Mouse (Mus musculus): ENCODE measurements around the gene Cabp4.

The Cabp4 gene

GRCm38 (mm10) chr19:4143759-4144268, at the start of gene Cabp4:
Cabp4 (minus strand) TSS chr19:4144033.
- Histone ChIP-seq H3K27me3 (ENCODE audit: insufficient read depth, low read length) (peaks cover 19% of the 10 kb centered on the region), H3K4me3 (replicated peaks; ENCODE audit: low read length) (no peak within 1 kb of the TSS), H3K9me3 (ENCODE audit: low read length) (no peaks in the 10 kb centered on the region), H3K36me3 (ENCODE audit: insufficient read depth, low read length) (no peaks in the 10 kb centered on the region), H3K4me1 (replicated peaks; ENCODE audit: low read depth, low read length) (peaks cover 70% of the 10 kb centered on the region)
- no peak for TF ChIP-seq NANOG (IDR thresholded peaks at IDR 0.05; ENCODE audit: borderline replicate concordance, low read length)
- TF ChIP-seq CTCF (conservative IDR thresholded peaks at IDR 0.05; ENCODE audit: low read length), result no peak
- no peak for TF ChIP-seq POU5F1 (IDR thresholded peaks at IDR 0.05; ENCODE audit: borderline replicate concordance, low read length)

- TF ChIP-seq POU5F1 (IDR thresholded peaks at IDR 0.05; ENCODE audit: borderline replicate concordance, low read length) (no peak), CTCF (conservative IDR thresholded peaks at IDR 0.05; ENCODE audit: low read length) (no peak), NANOG (IDR thresholded peaks at IDR 0.05; ENCODE audit: borderline replicate concordance, low read length) (no peak)
- Histone ChIP-seq H3K27me3 (ENCODE audit: insufficient read depth, low read length) (no peaks in the 10 kb centered on the region), H3K36me3 (ENCODE audit: insufficient read depth, low read length) (peaks cover 54% of the 10 kb centered on the region), H3K9me3 (ENCODE audit: low read length) (no peaks in the 10 kb centered on the region), H3K4me1 (replicated peaks; ENCODE audit: low read depth, low read length) (peaks cover 89% of the 10 kb centered on the region), H3K4me3 (replicated peaks; ENCODE audit: low read length) (peak overlapping the region; percentile 98)
Measured at GRCm38 (mm10) chr19:4193129-4193528, 49.3 kb upstream of the Cabp4 start.

DNA sequence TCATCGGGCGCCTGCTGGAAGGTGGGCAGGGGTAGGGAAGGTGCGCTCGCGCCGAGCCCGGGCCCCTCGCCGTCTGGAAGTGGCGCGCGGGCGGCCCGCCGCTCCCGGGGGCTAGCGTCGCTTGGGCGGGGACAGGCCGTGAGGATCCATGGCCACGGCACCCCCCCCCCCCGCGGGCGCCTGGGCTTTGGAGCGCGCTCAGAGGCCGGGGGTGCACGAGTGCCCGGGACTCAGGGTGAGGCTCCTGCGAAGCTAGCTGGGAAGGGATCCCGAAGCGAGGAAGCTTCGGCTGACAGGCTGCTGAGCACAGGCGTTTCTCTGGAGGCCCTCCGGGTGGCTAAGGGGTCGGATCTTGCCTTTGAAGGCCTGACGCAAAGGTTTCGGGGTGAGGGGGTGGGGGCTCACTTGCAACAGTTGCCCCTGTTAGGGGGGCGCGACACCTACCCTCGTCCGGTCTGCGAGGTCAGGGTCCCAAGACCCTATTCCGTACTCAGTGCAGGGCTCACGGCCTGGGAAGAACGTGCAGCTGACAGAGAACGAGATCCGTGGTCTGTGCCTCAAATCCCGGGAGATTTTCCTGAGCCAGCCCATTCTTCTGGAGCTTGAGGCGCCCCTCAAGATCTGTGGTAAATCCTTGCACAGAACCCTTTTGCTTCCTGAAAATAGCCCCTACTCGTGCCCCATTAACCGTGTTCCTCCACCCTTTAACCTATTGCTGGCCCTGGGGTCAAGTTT, 48.6 kb upstream of the Cabp4 start:
- Histone ChIP-seq H3K27me3 (ENCODE audit: insufficient read depth, low read length) (no peaks in the 10 kb centered on the region), H3K4me3 (replicated peaks; ENCODE audit: low read length) (peak overlapping the region; percentile 98), H3K9me3 (ENCODE audit: low read length) (no peaks in the 10 kb centered on the region), H3K36me3 (ENCODE audit: insufficient read depth, low read length) (peaks cover 47% of the 10 kb centered on the region), H3K4me1 (replicated peaks; ENCODE audit: low read depth, low read length) (peaks cover 89% of the 10 kb centered on the region)
- no peak for TF ChIP-seq NANOG (IDR thresholded peaks at IDR 0.05; ENCODE audit: borderline replicate concordance, low read length)
- no peak for TF ChIP-seq CTCF (conservative IDR thresholded peaks at IDR 0.05; ENCODE audit: low read length)
- TF ChIP-seq POU5F1 (IDR thresholded peaks at IDR 0.05; ENCODE audit: borderline replicate concordance, low read length), result no peak

- TF ChIP-seq CTCF (conservative IDR thresholded peaks at IDR 0.05; ENCODE audit: low read length) (no peak), NANOG (IDR thresholded peaks at IDR 0.05; ENCODE audit: borderline replicate concordance, low read length) (no peak), POU5F1 (IDR thresholded peaks at IDR 0.05; ENCODE audit: borderline replicate concordance, low read length) (no peak)
- H3K9me3 ChIP-seq (ENCODE audit: low read length), result no peaks in the 10 kb centered on the region
- peak within 1 kb of the TSS; percentile 98 for H3K4me3 ChIP-seq (replicated peaks; ENCODE audit: low read length)
- H3K4me1 ChIP-seq (replicated peaks; ENCODE audit: low read depth, low read length), result peaks cover 82% of the 10 kb centered on the region
- no peaks in the 10 kb centered on the region for H3K27me3 ChIP-seq (ENCODE audit: insufficient read depth, low read length)
- peaks cover 39% of the 10 kb centered on the region for H3K36me3 ChIP-seq (ENCODE audit: insufficient read depth, low read length)
Measured at GRCm38 (mm10) chr19:4191528-4192250, 47.9 kb upstream of the Cabp4 start, which contains the start of gene Ppp1ca. Ppp1ca (plus strand) TSS chr19:4192065.

DNA sequence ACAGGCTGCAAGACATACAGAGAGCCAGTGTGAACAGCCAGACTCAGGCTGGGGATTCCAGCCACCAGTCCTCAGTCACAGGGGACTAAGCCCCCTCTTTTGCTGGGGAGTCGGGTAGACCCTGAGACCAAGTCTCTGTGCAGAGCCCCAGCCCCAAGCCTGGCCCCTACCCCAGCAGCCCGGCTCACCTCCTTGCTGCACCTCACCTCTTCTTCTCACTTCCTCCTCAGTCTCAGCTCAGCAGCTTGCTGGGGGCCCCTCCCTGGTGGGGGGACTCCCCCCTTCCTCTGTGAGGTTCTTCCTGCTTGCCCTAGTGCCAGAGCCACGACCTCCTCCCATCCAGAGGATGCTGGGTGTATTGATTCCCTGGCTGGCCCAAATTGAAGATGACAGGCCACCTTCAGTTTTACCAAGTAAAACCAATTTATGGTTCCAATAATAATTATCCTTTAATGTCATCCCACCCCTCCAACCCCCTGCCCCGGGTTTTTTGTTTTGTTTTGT, 47.0 kb upstream of the Cabp4 start, which contains the start of gene Tbc1d10c:
Gene Tbc1d10c, minus strand, starts transcription at position 454 of the 504 bp plus-strand sequence.
- peak within 1 kb of the TSS; percentile 98 for H3K4me3 ChIP-seq (replicated peaks; ENCODE audit: low read length)
- no peaks in the 10 kb centered on the region for H3K27me3 ChIP-seq (ENCODE audit: insufficient read depth, low read length)
- H3K9me3 ChIP-seq (ENCODE audit: low read length), result no peaks in the 10 kb centered on the region
- TF ChIP-seq NANOG (IDR thresholded peaks at IDR 0.05; ENCODE audit: borderline replicate concordance, low read length) (no peak), CTCF (conservative IDR thresholded peaks at IDR 0.05; ENCODE audit: low read length) (no peak), POU5F1 (IDR thresholded peaks at IDR 0.05; ENCODE audit: borderline replicate concordance, low read length) (no peak)
- peaks cover 31% of the 10 kb centered on the region for H3K36me3 ChIP-seq (ENCODE audit: insufficient read depth, low read length)
- H3K4me1 ChIP-seq (replicated peaks; ENCODE audit: low read depth, low read length), result peaks cover 82% of the 10 kb centered on the region

DNA sequence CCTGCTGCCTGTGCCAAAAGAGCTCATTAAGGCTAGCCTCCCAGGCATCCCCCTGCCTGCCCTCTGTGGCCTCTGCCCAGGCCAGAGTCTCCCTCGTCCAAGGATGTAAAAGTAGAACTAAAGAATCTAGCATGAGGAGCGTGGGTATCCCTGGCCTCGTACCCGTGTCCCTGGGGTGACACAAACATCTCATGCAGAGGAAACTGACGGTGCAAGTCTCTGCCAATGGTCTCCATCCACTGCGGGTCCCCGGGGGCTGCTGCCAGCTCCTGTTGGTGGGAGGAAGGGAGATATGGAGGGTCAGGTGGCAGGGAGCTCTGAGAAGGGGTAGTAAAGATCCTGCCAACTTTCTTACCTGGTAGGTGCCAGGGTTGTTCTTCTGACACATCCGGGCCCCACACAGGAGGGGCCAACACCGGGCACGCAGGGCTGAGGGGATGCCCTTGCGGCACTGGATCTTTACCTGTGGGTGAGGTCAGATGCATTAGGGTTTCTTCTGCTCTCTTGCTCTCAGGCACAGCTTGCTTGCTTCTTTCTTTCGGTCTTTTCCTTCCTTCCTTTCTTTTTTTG, 45.3 kb upstream of the Cabp4 start:
- H3K36me3 ChIP-seq (ENCODE audit: insufficient read depth, low read length), result peaks cover 14% of the 10 kb centered on the region
- no peak overlapping the region for H3K4me3 ChIP-seq (replicated peaks; ENCODE audit: low read length)
- no peaks in the 10 kb centered on the region for H3K9me3 ChIP-seq (ENCODE audit: low read length)
- TF ChIP-seq CTCF (conservative IDR thresholded peaks at IDR 0.05; ENCODE audit: low read length) (no peak), NANOG (IDR thresholded peaks at IDR 0.05; ENCODE audit: borderline replicate concordance, low read length) (no peak), POU5F1 (IDR thresholded peaks at IDR 0.05; ENCODE audit: borderline replicate concordance, low read length) (no peak)
- H3K27me3 ChIP-seq (ENCODE audit: insufficient read depth, low read length), result no peaks in the 10 kb centered on the region
- peaks cover 82% of the 10 kb centered on the region for H3K4me1 ChIP-seq (replicated peaks; ENCODE audit: low read depth, low read length)

- Histone ChIP-seq H3K36me3 (ENCODE audit: insufficient read depth, low read length) (no peaks in the 10 kb centered on the region), H3K4me1 (replicated peaks; ENCODE audit: low read depth, low read length) (peaks cover 84% of the 10 kb centered on the region), H3K4me3 (replicated peaks; ENCODE audit: low read length) (no peak overlapping the region), H3K27me3 (ENCODE audit: insufficient read depth, low read length) (no peaks in the 10 kb centered on the region), H3K9me3 (ENCODE audit: low read length) (no peaks in the 10 kb centered on the region)
- no peak for TF ChIP-seq POU5F1 (IDR thresholded peaks at IDR 0.05; ENCODE audit: borderline replicate concordance, low read length)
- TF ChIP-seq NANOG (IDR thresholded peaks at IDR 0.05; ENCODE audit: borderline replicate concordance, low read length), result no peak
- TF ChIP-seq CTCF (conservative IDR thresholded peaks at IDR 0.05; ENCODE audit: low read length), result no peak
Measured at GRCm38 (mm10) chr19:4187303-4187702, 43.5 kb upstream of the Cabp4 start.

Data from E14TG2a.4 (cell line).